Mouse (Mus musculus): Measurements from ENCODE around the gene Vamp2.

Gene Vamp2

DNA sequence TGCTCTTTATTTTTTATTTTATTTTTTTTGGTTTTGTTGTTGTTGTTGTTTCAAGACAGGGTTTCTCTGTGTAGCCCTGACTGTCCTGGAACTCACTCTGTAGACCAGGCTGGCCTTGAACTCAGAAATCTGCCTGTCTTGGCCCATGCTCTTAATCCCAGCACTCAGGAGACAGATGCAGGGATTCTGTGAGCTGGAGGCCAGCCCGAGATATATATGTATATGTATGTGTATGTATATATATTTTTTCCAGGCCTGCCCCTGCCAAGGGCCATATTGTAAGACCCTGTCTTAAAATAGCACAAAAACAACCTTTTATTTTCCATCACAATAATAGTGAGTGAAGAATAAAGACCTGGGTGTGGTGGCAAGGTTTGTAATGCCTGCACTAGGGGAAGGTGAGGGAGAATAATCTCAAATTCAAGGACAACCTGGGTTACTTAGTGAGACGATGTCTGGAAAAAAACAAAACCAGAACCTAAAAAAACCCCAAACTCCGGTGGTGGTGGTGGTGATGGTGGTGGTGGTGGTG lies 22.8 kb upstream of the Vamp2 start:
- peak; percentile 53 for DNase-seq

DNA sequence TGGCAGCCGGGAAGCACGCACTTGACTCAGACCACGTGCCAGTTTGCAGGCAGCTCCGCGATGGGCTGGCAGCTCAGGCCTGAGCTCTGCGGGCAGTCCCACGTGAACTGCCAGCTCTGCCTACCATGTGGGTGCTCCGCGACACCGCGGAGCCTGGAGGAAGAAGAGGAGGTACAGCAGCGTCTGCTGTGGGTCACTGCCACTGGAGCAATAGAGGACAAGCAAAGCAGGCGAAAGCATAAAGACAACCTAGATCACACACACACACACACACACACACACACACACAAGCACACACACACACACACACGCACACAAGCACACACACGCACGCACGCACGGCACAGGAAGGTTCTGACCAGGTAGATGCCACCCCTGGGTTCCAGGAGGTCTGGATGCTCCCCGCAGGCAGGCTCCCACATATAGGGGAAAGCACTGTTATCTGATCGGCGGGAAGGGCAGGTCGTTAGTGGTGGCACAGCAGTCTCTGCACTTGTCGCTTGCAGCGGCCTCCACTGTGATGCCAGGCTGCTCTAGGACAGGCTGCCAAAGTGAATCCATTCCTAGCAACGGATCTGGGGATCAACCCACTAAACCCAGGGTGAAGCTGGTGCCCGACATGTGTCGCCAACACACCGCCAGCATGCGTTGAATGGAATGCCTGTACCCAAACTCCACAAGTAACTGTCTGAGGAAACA lies 22.0 kb upstream of the Vamp2 start:
- peak; percentile 80 for DNase-seq

- DNase-seq = peak; percentile 90
These were observed 21.3 kb upstream of the Vamp2 start for GRCm38 (mm10) chr11:69066956-69067355.

- DNase-seq = peak; percentile 59
These were observed 20.7 kb upstream of the Vamp2 start for GRCm38 (mm10) chr11:69067601-69068000.

DNA sequence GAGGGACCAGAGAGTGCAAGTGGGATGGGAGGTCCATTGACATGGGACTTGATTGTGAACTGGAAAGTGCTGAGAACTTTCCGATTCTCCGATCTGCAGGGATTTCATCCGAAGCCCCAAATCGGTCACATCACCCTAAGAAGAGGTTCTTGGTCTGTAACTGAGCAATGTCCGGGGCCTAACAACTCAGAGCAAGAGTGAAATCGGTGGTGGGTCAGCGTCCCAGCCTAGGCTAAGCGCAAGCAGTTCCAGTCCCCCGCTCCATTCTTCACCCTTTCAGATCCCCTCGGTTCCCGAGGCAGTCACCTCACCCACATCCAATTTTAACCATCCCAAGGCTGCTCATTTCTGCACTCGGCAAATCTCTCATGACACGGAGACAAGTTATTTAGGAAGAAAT lies 18.2 kb upstream of the Vamp2 start:
- DNase-seq = no peak

DNA sequence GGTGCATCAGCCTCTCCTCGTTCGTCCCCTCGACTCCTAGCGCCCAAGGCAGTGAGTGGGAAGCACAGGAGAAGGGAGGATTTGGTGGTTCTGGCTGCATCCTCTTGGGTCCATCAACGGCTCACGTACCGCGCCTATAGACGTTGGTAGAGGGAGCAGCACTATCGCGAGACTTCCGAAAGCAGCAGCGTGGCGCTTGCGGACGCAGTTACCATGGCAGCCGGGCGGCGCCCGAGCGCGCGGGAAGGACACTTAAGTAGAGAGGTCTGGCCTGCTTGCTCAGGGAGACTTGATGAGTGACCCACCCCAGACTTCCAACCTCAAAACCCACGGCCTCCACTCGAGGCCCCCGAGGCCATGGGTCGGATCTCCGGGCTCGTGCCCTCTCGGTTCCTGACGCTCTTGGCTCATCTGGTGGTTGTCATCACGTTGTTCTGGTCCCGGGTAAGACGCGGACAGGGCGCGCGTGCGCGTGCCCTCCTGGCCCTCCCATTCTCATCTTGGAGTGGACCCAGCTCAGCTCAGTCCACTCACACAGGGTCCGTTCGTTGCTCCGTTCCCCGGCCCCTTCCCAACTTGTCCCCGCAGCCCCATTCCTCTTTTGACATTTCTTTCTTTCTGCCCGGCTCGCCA lies 17.6 kb upstream of the Vamp2 start, which contains the start of gene Tmem107:
Tmem107 (plus strand) TSS at position 217 of the 633 bp plus-strand sequence.
- peak; percentile 96 for DNase-seq

DNA sequence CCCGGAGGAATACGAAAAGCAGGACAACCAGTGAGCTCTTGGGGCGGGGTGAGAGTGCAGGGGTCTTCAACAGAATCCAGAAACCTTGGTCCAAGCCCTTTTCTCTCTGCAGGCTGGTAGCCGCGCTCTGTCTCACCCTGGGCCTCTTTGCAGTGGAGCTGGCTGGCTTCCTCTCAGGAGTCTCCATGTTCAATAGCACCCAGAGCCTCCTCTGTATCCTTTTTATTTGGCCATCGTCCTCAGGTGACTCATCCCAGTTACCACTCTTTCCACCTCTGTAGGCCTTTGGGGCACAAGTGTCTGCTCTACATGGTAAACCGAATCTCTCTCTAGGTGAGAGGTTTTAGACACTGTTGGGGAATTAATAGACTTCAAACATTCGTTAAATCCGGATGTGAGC lies 17.0 kb upstream of the Vamp2 start:
- DNase-seq = no peak

- DNase-seq = peak; percentile 63
These were observed 16.1 kb upstream of the Vamp2 start for GRCm38 (mm10) chr11:69072234-69072633.

GRCm38 (mm10) chr11:69072666-69073064 lies 15.6 kb upstream of the Vamp2 start:
- DNase-seq = no peak

DNA sequence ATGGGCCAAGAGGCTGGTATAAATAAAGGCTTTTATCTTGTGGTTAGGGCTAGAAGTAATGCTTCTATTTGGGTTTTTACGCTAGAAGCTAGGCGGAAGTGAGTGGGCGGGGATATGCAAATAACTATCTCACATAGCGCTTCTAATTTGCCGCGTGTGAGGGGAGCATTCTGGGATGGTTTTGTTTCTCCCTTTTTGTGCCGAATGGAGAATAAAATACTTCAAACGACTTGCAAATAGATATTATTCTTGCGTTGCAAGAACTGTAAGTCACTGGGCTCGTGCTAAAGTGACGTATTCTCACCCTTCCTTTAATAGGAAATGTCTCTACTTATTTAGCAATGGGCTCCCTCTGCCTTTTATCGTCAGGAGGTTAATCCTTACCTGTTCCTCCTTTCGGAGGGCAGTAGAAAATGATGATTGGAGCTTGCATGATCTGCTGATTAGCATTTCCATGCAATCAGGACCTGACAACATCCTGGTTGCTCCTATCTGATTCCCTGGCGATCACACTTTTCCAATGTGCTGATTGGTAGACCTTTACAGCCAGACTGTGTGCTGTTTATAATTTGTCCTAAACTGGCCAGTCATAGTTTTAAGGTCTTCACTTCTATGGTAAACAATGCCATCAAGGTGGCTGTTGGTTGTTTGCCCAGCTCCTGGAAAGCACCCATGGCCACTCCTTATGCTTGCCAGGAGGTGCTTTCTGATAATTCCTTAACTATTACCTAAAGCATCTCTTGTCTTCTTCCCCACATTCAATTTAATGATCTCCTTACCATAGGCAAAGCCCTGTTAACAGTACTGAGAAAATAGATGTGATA lies 15.0 kb upstream of the Vamp2 start:
- DNase-seq = peak; percentile 94

GRCm38 (mm10) chr11:69073951-69074775 lies 14.1 kb upstream of the Vamp2 start:
- DNase-seq = peak; percentile 47

- no peak for DNase-seq
These were observed 13.6 kb upstream of the Vamp2 start for GRCm38 (mm10) chr11:69074776-69075069.

GRCm38 (mm10) chr11:69075764-69076479 lies 12.4 kb upstream of the Vamp2 start:
- DNase-seq = no peak

GRCm38 (mm10) chr11:69076572-69076971 lies 11.7 kb upstream of the Vamp2 start:
- DNase-seq = peak; percentile 34

DNA sequence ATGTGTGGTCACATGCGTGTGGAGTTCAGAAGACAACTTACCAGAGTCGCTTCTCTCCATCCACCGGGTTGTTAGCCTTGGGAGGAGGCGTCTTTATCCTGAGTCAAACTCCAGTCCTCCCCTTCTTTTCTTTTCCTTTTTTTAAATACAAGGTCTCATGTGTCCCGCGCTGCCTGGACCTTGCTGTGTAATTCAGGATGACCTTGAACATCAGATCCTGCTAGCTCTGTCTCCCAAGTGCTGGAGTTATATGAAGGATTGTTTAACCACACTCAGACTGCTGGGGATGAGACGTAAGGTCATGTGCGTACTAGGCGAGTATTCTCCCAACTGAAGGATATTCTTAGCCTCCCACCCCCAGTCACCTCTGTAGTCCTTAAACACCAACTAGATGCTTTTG lies 11.0 kb upstream of the Vamp2 start:
- DNase-seq = no peak

- DNase-seq = no peak
These were observed 10.2 kb upstream of the Vamp2 start for GRCm38 (mm10) chr11:69078041-69078440.

DNA sequence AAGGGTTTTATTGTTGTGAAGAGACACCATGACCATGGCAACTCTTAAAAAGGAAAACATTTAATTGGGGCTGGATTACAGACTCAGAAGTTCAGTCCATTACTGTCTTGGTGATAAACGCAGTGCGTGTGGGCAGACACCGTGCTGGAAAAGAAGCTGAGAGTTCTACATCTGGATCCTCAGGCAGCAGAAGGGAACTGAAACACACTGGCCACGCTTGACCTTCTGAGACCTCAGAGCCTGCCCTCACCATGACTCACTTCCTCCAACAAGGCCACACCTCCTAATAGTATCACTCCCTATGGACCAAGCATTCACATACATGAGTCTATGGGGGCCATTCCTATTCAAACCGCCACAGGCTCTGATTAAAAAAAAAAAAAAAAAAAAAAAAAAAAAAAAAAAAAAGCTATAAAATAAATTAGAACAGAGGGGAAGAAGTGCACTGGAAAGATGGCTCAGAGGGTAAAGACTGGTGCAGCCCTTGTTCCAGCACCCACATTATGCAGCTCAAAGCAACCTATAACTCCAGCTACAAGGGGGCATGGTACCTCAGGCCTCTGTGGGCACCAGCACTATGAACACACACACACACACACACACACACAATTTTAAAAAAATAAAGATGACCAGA lies 9.4 kb upstream of the Vamp2 start:
- no peak for DNase-seq

GRCm38 (mm10) chr11:69080102-69080854 lies 8.0 kb upstream of the Vamp2 start:
- DNase-seq = peak; percentile 21

DNA sequence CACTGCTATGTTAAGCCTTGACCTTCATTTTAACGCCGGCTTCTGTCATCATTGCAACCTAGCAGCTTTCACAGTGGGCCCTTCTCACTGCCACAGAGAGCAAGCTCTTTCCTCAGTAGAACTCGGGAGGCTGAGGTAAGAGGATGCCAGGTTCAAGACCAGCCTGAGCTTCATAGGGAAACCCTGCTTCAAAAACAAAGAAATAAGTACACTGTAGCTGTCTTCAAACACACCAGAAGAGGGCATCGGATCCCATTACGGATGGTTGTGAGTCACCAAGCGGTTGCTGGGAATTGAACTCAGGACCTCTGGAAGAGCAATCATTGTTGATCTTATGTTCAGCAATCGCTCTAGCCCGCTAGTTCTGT lies 7.5 kb upstream of the Vamp2 start:
- DNase-seq = no peak

DNA sequence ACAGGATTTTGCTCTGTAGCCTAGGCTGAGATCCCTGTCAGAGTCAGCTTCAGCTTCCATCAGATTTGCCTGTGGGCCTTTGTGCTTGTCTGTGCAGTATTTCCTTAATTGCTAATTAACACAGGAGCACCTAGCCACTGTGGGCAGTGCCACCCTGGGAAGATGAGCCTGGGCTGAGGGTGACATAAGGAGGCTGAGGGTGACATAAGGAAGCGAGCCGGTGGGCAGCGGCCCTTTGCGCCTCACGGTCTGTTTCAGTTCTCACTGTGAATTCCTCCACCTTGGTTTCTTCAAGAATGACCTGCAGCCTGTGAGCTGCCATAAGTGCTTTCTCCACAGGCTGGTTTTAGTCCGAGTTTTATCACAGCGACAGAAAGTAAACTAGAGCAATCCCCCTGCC lies 6.7 kb upstream of the Vamp2 start:
- no peak for DNase-seq

- peak; percentile 31 for DNase-seq
These were observed 2.7 kb upstream of the Vamp2 start for GRCm38 (mm10) chr11:69085608-69086007.

Measured in cerebellum, adult 9-11 months (tissue).